Mouse (Mus musculus): ENCODE measurements around the gene Olfr1329.
"Not testable (repeated sequence)": the region's sequence is repeated elsewhere in the genome, so short reads cannot be mapped to it uniquely, and the experiment has no call there.

Gene Olfr1329

GRCm38 (mm10) chr4:118917365-118917764, at the start of gene Olfr1329:
Gene Olfr1329 (minus strand): TSS chr4:118917465.
- DNase-seq (ENCODE audit: low spot score in 2 of 2) = not testable (repeated sequence)

- DNase-seq (ENCODE audit: low spot score in 2 of 2) = peak; percentile 26 to 68
Measured at GRCm38 (mm10) chr4:118961141-118961628, 43.9 kb upstream of the Olfr1329 start, which contains the start of gene Lao1. Gene Lao1 (plus strand): TSS chr4:118961578.

GRCm38 (mm10) chr4:118958812-118959211, 41.5 kb upstream of the Olfr1329 start:
- no peak for DNase-seq (ENCODE audit: low spot score in 2 of 2)

- no peak for DNase-seq (ENCODE audit: low spot score in 2 of 2)
Measured at GRCm38 (mm10) chr4:118938512-118938911, 21.2 kb upstream of the Olfr1329 start, which contains the start of gene Olfr1328. Gene Olfr1328 (minus strand): TSS chr4:118938612.

GRCm38 (mm10) chr4:118931326-118931725, 14.1 kb upstream of the Olfr1329 start:
- DNase-seq (ENCODE audit: low spot score in 2 of 2) = not testable (repeated sequence)

GRCm38 (mm10) chr4:118901981-118902380, 15.3 kb downstream of the Olfr1329 start:
- no peak for DNase-seq (ENCODE audit: low spot score in 2 of 2)

- DNase-seq (ENCODE audit: low spot score in 2 of 2) = no peak
Measured at GRCm38 (mm10) chr4:118888297-118888696, 29.0 kb downstream of the Olfr1329 start, which contains the start of gene Olfr1330. Gene Olfr1330 (plus strand): TSS chr4:118888597.

- DNase-seq (ENCODE audit: low spot score in 2 of 2) = peak in 1 of 2 experiments; percentile 2
Measured at GRCm38 (mm10) chr4:118867566-118867965, 49.7 kb downstream of the Olfr1329 start.
